ENCODE assay signal across 11 mouse cellular contexts in genomic region chr11:98969496-98969927, GRCm38 (mm10). TPM values are rescaled to one million over a fixed set of nuclear protein-coding genes. Genes with fewer than 3 reads are reported as not detected.
DNase-seq lines count a peak whose midpoint lies in the region; ATAC-seq and TF ChIP-seq lines count a peak whose summit lies in the region.
"Had no signal": no experiment of that assay in that cellular context is flagged by ENCODE, and none has a peak within 500 bp of the region (broad histone marks: within the 10 kb centered on the region; RNA-seq: fewer than 3 reads in every experiment).

No protein-coding gene starts in this region.

- no peaks in the 10 kb centered on the region for H3K9me3 ChIP-seq in E14TG2a.4 (ENCODE audit: low read length)
- no peaks in the 10 kb centered on the region for H3K9me3 ChIP-seq in forebrain, embryonic 13.5 days (replicated peaks)
- H3K9me3 ChIP-seq: liver, embryonic 13.5 days had no signal

- H3K9ac ChIP-seq in forebrain, embryonic 13.5 days: peak overlapping the region; percentile 58
- H3K9ac ChIP-seq: liver, embryonic 13.5 days had no signal

- no peak for TF ChIP-seq CTCF in E14TG2a.4 (conservative IDR thresholded peaks at IDR 0.05; ENCODE audit: low read length)

- DNase-seq in embryo, embryonic 11 days: peak; percentile 77
- DNase-seq in embryo, embryonic 10.5 days (ENCODE audit: low spot score): no peak
- peak; percentile 49 for DNase-seq in kidney, postnatal 10 days
- DNase-seq in naive thymus-derived CD4-positive, alpha-beta T cell, adult 2 months (ENCODE audit: low read depth): peak; percentile 26
- DNase-seq in spleen, postnatal 36 days (ENCODE audit: low spot score in 2 of 2): no peak
- DNase-seq: liver, embryonic 13.5 days had no signal

- peak; percentile 75 for ATAC-seq in forebrain, embryonic 13.5 days
- ATAC-seq in erythroblast, adult 5-6 weeks (replicated peaks; ENCODE audit: low FRiP score, poor library complexity, severe bottlenecking): no peak

- H3K4me1 ChIP-seq in E14TG2a.4 (replicated peaks; ENCODE audit: low read depth, low read length): peaks cover 95% of the 10 kb centered on the region
- H3K4me1 ChIP-seq in forebrain, embryonic 13.5 days: peaks cover 73% of the 10 kb centered on the region

- H3K4me3 ChIP-seq in E14TG2a.4 (replicated peaks; ENCODE audit: low read length): peak overlapping the region; percentile 45
- H3K4me3 ChIP-seq in forebrain, embryonic 13.5 days: peak overlapping the region; percentile 21; the same call in 1 of the 2 replicates
- H3K4me3 ChIP-seq: liver, embryonic 13.5 days had no signal

- H3K27ac ChIP-seq in forebrain, embryonic 13.5 days: peak overlapping the region; percentile 96

- H3K36me3 ChIP-seq in E14TG2a.4 (ENCODE audit: insufficient read depth, low read length): peaks cover 91% of the 10 kb centered on the region
- peaks cover 23% of the 10 kb centered on the region for H3K36me3 ChIP-seq in forebrain, embryonic 13.5 days (ENCODE audit: poor library complexity, severe bottlenecking)

- WGBS in forebrain, embryonic 13.5 days: 4% methylated on average over 15 of the region's 17 CpGs

- H3K4me2 ChIP-seq in forebrain, embryonic 13.5 days: peak overlapping the region; percentile 55

- no peaks in the 10 kb centered on the region for H3K27me3 ChIP-seq in E14TG2a.4 (ENCODE audit: insufficient read depth, low read length)
- H3K27me3 ChIP-seq in forebrain, embryonic 13.5 days: no peaks in the 10 kb centered on the region
- H3K27me3 ChIP-seq: CH12.LX had no signal

RNA-seq across cellular contexts. Expression of gene Gjd3, which starts 13.3 kb away (rescaled TPM):
- polyA plus RNA-seq in forebrain, embryonic 13.5 days (2015; fragmentation: Nextera tagmentation; extraction: Ambion mirVana): 0.21 TPM in 1 of 2 replicates, not detected in the other
- not detected in 2 replicates for total RNA-seq in erythroblast, adult 5-6 weeks (2015; ENCODE audit: low replicate concordance)
- not detected in 2 replicates for total RNA-seq in erythroblast, adult 5-6 weeks (2017; ENCODE audit: low replicate concordance)
- total RNA-seq: common myeloid progenitor, adult 5-6 weeks had no signal
- polyA plus RNA-seq: liver, embryonic 13.5 days had no signal

RNA-seq across cellular contexts. Expression of gene Rara, which starts 41.9 kb away (rescaled TPM):
- 8.7 and 10.2 TPM in 2 replicates for polyA plus RNA-seq in forebrain, embryonic 13.5 days (2015; fragmentation: Nextera tagmentation; extraction: Ambion mirVana)
- total RNA-seq in erythroblast, adult 5-6 weeks (2015; ENCODE audit: low replicate concordance): 13.1 and 13.2 TPM in 2 replicates
- total RNA-seq in erythroblast, adult 5-6 weeks (2017; ENCODE audit: low replicate concordance): 2.8 TPM in 2 replicates

RNA-seq across cellular contexts. Expression of gene Top2a, which starts 54.5 kb away (rescaled TPM):
- polyA plus RNA-seq in forebrain, embryonic 13.5 days (2015; fragmentation: Nextera tagmentation; extraction: Ambion mirVana): 276 and 284 TPM in 2 replicates
- total RNA-seq in erythroblast, adult 5-6 weeks (2015; ENCODE audit: low replicate concordance): 132 and 152 TPM in 2 replicates
- total RNA-seq in erythroblast, adult 5-6 weeks (2017; ENCODE audit: low replicate concordance): 334 and 394 TPM in 2 replicates

Comparison
In these comparisons a context has a peak if more than half of its experiments do, and no peak if none do; other contexts are left out.
1. DNase-seq: peak in embryo, embryonic 11 days (single experiment), kidney, postnatal 10 days (single experiment) and naive thymus-derived CD4-positive, alpha-beta T cell, adult 2 months (single experiment); none in embryo, embryonic 10.5 days (single experiment) and spleen, postnatal 36 days (0 of 2).